Mouse (Mus musculus) G1E-ER4 (cell line): Measurements from ENCODE around the gene Bmp8a. TPM values are rescaled to one million over a fixed set of nuclear protein-coding genes. Genes with fewer than 3 reads are reported as not detected.
A peak's percentile ranks its signal among the peaks of the same experiment; 100 is the strongest.

Experiments
- GATA1 ChIP-seq: IDR thresholded peaks from one replicate; pipeline ENCODE4 v1.8.0; 2012; ENCODE audit warnings: low read length, inconsistent platforms
- polyA plus RNA-seq: library from polyadenylated mRNA; stranded (reverse); fragments of >175 nt; gene quantifications from 2 replicates; pipeline ENCODE4 v1.2.3, GENCODE M21; 2012

Gene Bmp8a
- polyA plus RNA-seq, 1 experiment: not detected

DNA sequence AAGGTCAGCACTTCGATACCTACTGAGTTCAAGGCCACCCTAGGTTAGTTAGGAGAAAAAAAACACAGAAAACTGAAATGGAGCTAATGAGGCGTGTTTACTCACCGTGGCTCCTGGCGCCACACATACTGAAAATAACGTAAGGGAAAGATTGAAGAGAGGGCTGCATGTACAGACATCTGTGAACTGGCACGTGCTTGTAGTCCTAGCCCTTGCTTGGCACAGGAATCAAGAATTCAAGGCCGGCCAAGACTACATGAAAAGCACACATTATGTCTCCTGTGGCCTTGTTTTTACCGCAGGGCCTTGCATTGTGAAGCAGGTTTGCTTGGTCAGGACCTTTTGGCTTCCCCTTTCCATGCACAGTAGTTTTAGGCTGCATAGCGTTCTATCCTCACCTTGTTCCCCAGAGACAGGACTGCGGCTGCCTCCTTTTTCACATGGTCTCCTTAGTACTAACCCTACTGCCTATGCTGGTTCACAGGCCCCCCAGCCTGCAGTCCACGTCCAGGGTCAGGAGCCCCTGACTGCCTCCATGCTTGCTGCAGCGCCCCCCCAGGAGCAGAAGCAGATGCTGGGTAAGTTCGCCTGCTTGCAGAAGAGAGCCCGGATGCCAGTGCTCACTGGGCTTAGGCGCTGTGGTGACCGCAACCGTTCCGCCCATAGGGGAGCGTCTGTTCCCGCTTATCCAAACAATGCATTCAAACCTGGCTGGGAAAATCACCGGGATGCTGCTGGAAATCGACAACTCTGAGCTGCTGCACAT lies 45.7 kb downstream of the Bmp8a start:
- no peak for TF ChIP-seq GATA1

DNA sequence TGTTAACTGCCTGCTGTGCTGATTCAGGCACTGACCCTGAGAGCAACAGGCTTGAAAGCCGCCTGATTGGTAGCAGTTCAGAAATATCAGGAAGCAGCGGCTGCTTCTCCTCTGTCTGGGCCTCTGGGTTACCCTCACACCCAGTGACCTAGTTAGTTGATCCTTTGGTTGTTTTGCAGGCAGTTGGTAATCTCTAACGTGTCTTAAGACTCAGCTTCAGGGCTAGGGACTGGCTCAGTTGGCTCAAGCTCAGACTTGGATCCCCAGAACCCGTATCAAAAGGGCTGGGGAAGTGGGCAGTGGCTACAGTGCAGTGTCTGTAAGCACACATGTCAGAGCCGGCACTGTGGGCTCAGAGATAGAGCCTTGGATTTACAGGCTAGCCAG lies 46.9 kb downstream of the Bmp8a start:
- TF ChIP-seq GATA1: no peak

DNA sequence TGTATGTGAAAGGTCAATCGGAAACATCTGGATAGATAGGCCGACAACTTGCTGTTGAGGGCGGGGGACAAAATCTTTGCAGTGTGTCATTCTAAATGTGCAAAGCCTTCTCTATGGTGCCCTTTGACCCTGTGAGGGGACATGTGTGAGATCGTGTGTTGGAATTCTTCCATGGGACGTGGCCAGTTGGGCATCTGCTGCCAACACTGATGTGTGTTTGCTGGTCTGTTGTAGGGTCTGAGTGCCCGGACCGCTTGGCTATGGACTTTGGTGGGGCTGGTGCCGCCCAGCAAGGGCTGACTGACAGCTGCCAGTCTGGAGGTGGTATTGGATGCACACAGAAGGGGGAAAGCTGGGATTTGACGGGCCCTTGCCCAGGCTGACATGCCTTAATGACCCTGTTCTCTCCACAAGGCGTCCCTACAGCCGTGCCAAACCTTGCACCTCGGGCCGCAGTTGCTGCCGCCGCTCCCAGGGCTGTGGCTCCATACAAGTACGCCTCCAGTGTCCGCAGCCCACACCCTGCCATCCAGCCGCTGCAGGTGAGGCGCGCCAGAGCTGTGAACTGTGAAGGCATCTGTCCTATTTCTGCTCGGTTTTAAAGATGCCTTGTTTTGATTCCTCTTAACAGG lies 47.4 kb downstream of the Bmp8a start:
- no peak for TF ChIP-seq GATA1

GRCm38 (mm10) chr4:123293661-123294443 lies 49.2 kb downstream of the Bmp8a start:
- no peak for TF ChIP-seq GATA1

GRCm38 (mm10) chr4:123292989-123293388 lies 50.1 kb downstream of the Bmp8a start:
- no peak for TF ChIP-seq GATA1

DNA sequence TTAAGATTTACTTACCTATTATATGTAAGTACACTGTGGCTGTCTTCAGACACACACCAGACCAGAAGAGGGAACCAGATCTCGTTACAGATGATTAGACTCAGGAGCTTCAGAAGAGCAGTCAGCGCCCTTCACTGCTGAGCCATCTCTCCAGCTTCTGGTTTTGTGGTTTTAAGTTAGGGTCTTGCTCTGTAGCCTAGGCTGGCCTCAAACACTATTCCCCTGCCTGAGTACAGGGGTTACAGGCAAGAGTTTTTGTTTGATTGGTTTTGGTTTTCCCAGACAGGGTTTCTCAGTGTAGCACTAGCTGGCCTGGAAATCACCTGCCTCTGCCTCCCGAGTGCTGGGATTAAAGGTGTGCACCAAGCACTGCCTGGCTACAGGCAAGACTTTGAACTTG lies 50.7 kb downstream of the Bmp8a start:
- no peak for TF ChIP-seq GATA1

DNA sequence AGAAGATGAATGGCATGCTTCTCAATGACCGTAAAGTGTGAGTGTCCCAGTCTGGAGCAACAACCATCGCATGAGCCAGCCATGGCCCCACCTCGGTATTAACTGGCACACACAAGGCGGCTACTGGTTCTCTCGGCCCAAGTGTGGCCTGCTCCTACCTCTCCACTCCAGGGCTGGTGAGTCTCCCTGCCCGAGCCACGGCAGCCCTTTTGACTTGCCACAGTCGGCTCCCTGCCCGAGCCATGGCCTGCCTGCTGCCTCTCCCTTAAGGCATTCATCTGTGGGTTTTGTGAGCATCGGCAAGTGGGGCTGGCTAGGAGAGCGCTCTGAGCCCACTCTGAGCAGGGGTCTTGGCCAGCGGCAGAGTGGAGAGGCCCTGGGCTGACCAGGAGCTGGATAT lies 54.0 kb downstream of the Bmp8a start:
- TF ChIP-seq GATA1: no peak

DNA sequence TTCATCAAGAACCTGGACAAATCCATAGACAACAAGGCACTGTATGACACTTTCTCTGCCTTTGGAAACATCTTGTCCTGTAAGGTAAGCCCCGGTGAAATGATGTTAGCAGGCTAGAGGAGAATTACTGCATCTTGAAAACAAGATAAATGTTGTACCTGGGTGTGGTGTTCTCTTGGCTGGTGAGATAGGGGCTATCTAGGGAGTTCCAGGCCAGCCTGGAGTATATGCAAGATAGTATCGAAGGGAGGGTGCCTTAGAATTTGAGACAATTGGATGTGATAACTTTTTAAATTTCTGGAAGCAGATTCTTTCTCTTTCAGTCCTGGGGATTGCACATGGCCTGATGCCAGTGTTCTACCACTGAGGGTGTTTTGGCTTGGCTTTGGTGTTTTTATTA lies 56.3 kb downstream of the Bmp8a start:
- peak; percentile 76 for TF ChIP-seq GATA1

DNA sequence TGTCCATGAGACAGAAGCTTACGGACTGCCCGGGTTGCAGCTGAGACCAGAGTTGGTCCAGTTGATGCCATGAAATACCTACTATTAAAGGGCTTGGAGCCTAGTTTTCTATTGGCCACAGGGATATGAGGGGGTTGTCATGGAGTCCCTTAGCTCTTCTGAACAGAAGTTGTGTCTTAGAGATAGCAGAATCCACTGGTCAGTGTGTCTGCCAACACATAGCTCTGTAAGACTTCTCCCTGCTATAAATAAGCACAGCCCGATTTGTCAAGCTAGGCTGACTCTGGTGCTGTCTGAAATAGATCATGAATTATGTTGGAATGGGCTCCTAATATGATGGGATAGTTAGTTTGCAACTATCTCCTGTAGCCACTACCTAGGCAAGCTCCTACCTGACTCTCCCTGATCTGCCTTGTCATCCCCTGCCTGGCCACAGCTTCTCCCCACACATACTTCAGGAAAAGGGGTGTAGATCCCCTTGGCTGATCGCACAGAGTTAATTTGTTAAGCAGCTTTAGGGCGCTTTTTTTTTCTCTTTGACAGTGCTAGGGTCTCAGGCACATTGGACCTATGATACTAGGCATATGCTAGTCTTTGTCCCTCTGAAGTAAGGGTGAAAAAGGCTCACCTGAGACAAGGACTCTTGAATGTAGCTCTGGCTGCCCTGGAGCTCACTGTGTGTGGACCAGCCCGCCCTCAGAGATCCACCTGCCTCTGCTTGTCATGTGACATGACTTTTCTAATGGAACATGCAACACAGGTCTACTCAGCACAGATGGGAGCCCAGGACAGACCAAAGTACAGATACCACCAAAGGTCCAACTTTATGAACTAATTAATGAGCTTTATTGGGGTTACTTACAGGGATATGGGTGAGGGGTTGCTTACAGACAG lies 58.1 kb downstream of the Bmp8a start:
- TF ChIP-seq GATA1: no peak

- TF ChIP-seq GATA1: no peak
These were observed 60.6 kb downstream of the Bmp8a start for GRCm38 (mm10) chr4:123282500-123282899.

- TF ChIP-seq GATA1: no peak
These were observed 62.9 kb downstream of the Bmp8a start for GRCm38 (mm10) chr4:123280117-123280516.

DNA sequence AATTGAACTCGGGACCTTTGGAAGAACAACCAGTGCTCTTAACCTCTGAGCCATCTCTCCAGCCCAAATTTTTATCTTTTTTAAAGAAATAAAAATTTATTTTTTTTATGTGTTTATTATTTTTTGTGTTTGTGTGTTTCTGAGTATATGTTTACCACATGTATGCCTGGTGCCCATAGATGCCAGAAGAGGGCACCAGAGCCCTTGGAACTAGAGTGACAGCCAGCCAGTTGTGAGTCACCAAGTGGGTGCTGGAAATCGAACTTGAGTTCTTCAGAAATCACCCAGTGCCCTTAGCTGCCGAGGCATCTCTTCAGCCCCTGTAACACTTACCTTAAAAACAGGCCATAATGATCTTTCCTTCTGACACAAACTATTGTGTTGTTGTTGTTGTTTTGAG lies 72.0 kb downstream of the Bmp8a start:
- TF ChIP-seq GATA1: no peak

Other genes with a start within 250 kb of the Bmp8a start
- gene Bmp8b, start 238.1 kb downstream of the Bmp8a start, polyA plus RNA-seq: not detected in 2 replicates
- not detected in 2 replicates for gene Oxct2b, start 227.0 kb downstream of the Bmp8a start, polyA plus RNA-seq
- 7.6 and 20.5 TPM in 2 replicates for gene Ppie, start 203.3 kb downstream of the Bmp8a start, polyA plus RNA-seq
- gene Hpcal4, start 160.0 kb downstream of the Bmp8a start, polyA plus RNA-seq: not detected in 2 replicates
- gene Nt5c1a, start 141.7 kb downstream of the Bmp8a start, polyA plus RNA-seq: not detected in 2 replicates
- gene Heyl, start 109.7 kb downstream of the Bmp8a start, polyA plus RNA-seq: not detected in 2 replicates
- 1,016 and 1,164 TPM in 2 replicates for gene Pabpc4, start 80.9 kb downstream of the Bmp8a start, polyA plus RNA-seq
- gene Oxct2a, start 19.6 kb downstream of the Bmp8a start, polyA plus RNA-seq: not detected in 2 replicates